Mouse (Mus musculus) limb, embryonic 12.5 days (tissue): ENCODE measurements around the gene Grm1. TPM values are rescaled to one million over a fixed set of nuclear protein-coding genes. Genes with fewer than 3 reads are reported as not detected.

ENCODE experiments used
- ATAC-seq: fragments of 200-750 bp; cut with Nextera tagmentation; 2 replicates; pipeline ENCODE4 v1.8.0; 2017; ENCODE audit warnings: low read depth, moderate TSS enrichment; ENCODE audit not compliant: insufficient number of reproducible peaks, insufficient read depth, low FRiP score, low TSS enrichment
- H3K27ac ChIP-seq: fragments of 300-500 bp; sonication (generic); 2 replicates; pipeline ENCODE4 v1.5.1; 2016; ENCODE audit warnings: mild to moderate bottlenecking, moderate library complexity
- H3K27me3 ChIP-seq: fragments of 300-500 bp; sonication (generic); 2 replicates; pipeline ENCODE4 v1.6.1; 2016; ENCODE audit warnings: mild to moderate bottlenecking, moderate library complexity
- H3K36me3 ChIP-seq: fragments of 300-500 bp; sonication (generic); 2 replicates; pipeline ENCODE4 v1.6.1; 2016; ENCODE audit warnings: mild to moderate bottlenecking, moderate library complexity
- H3K4me1 ChIP-seq: fragments of 300-500 bp; sonication (generic); replicated peaks from 2 replicates; pipeline ENCODE4 v1.6.1; 2016
- H3K4me2 ChIP-seq: fragments of 300-500 bp; sonication (generic); 2 replicates; pipeline ENCODE4 v1.6.1; 2016; ENCODE audit warnings: mild to moderate bottlenecking, moderate library complexity
- H3K4me3 ChIP-seq: fragments of 300-500 bp; sonication (generic); replicated peaks from 2 replicates; pipeline ENCODE4 v1.5.1; 2016; ENCODE audit warnings: mild to moderate bottlenecking
- H3K9ac ChIP-seq: fragments of 300-500 bp; sonication (generic); replicated peaks from 2 replicates; pipeline ENCODE4 v1.6.1; 2016; ENCODE audit warnings: mild to moderate bottlenecking, moderate library complexity
- H3K9me3 ChIP-seq: fragments of 300-500 bp; sonication (generic); 2 replicates; pipeline ENCODE4 v1.6.1; 2016; ENCODE audit warnings: mild to moderate bottlenecking, moderate library complexity
- WGBS: fragments of 180-500 bp; shearing (Covaris S2); methylation state at CpG from one replicate; pipeline ENCODE4 v1.1.7; 2016; 5-methylcytosine and 5-hydroxymethylcytosine counted together
- polyA plus RNA-seq: library from polyadenylated mRNA; unstranded; fragments of >200 nt; fragmentation: Nextera tagmentation; extraction: Ambion mirVana; gene quantifications from 2 replicates; pipeline ENCODE4 v1.2.1, GENCODE M21; 2016

Grm1 gene
- polyA plus RNA-seq, 1 experiment from 2014 or later, result 0.03 TPM

DNA sequence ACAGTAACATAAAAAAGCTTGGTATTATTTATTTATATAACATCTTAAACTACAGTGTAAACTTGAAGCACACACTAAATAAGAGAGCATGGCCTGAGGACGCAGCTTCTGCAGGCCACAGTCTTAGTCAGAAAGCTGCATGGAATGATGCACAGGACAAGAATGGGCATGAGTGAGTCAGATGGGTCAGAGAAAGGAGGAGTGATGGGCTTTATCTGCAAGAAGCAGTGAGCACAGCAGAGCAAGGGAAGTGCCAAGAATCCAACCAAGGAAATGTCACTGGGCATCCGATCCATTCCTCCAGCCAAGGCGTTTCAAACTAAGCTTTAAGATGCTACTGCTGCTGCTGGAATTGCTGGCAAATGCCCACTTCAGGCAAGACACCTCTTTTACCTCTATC lies 131.6 kb downstream of the Grm1 start:
- H3K36me3 ChIP-seq, result no peaks in the 10 kb centered on the region
- no peaks in the 10 kb centered on the region for H3K9me3 ChIP-seq
- no peaks in the 10 kb centered on the region for H3K4me1 ChIP-seq
- no peaks in the 10 kb centered on the region for H3K27me3 ChIP-seq
- H3K4me2 ChIP-seq, result no peak overlapping the region
- 84% methylated on average over 3 of the region's 3 CpGs for WGBS
- no peak overlapping the region for H3K4me3 ChIP-seq
- H3K27ac ChIP-seq, result no peak overlapping the region
- no peak for ATAC-seq
- no peak overlapping the region for H3K9ac ChIP-seq

DNA sequence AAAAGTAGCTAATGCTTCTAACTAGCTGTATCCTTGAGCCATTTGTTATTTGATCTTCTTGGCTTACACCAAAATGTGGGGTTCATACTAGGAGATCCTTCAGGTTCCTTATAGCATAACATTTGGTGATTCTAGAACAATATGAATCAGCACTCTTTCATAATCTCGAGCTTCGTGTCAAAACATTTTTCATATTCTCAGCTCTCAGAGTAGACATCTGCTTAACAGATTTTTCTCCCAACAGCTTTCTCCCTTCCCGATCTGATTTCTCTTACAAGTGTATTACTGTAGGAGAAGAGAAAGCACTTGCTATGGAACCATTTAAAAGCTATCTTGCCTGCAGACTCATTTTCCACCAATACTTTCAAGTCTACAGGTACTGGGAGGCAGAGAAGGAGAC lies 133.0 kb downstream of the Grm1 start:
- H3K27me3 ChIP-seq, result no peaks in the 10 kb centered on the region
- no peaks in the 10 kb centered on the region for H3K36me3 ChIP-seq
- H3K9ac ChIP-seq, result no peak overlapping the region
- WGBS, result 84% methylated on average over 3 of the region's 3 CpGs
- ATAC-seq, result no peak
- no peak overlapping the region for H3K27ac ChIP-seq
- H3K4me3 ChIP-seq, result no peak overlapping the region
- no peaks in the 10 kb centered on the region for H3K9me3 ChIP-seq
- H3K4me1 ChIP-seq, result no peaks in the 10 kb centered on the region
- H3K4me2 ChIP-seq, result no peak overlapping the region

DNA sequence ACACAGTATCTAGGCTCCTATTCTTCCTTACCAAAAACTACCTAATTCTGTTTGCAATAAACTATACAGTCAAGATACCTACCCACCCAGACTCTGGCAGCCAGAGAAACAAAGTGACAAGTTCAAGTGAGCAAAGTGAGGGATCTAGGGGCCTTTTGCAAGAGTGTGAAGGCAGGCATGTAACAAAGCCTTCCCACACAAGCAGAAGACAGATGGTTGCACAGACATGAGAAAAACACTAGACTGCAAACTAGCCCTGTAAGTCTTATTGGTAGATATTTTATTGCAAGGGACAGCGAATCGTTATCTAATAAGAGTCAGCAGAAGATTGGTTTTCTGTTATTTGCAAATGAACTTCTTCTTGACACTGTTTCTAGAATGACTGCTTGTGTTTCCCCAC lies 134.6 kb downstream of the Grm1 start:
- H3K27me3 ChIP-seq, result no peaks in the 10 kb centered on the region
- no peak overlapping the region for H3K27ac ChIP-seq
- no peaks in the 10 kb centered on the region for H3K4me1 ChIP-seq
- H3K9me3 ChIP-seq, result no peaks in the 10 kb centered on the region
- WGBS, result 92% methylated on average over 2 of the region's 2 CpGs
- H3K36me3 ChIP-seq, result no peaks in the 10 kb centered on the region
- H3K4me3 ChIP-seq, result no peak overlapping the region
- ATAC-seq, result no peak
- no peak overlapping the region for H3K4me2 ChIP-seq
- no peak overlapping the region for H3K9ac ChIP-seq

DNA sequence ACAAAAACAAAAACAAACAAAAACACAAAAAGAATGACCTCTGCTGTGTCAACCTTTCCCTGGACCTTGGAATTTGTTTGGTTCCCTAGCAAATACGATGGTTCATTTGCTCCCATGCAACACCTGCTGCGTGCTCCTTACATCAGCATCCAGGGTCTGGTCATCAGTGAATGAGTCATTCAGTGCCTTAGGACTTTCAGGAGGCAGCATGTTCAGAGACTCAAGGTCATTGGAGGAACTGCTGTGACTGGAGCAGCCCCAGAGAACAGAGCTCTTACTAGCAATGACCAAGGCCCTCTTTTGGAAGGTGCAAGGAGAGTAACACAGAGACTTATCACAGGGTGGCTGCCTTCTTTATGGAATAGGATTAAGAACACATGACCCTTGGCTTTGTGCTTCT lies 138.2 kb downstream of the Grm1 start:
- no peak overlapping the region for H3K4me3 ChIP-seq
- H3K27ac ChIP-seq, result no peak overlapping the region
- WGBS, result 90% methylated on average over 2 of the region's 2 CpGs
- no peaks in the 10 kb centered on the region for H3K9me3 ChIP-seq
- H3K4me1 ChIP-seq, result no peaks in the 10 kb centered on the region
- no peak overlapping the region for H3K9ac ChIP-seq
- no peaks in the 10 kb centered on the region for H3K27me3 ChIP-seq
- no peak overlapping the region for H3K4me2 ChIP-seq
- no peak for ATAC-seq
- H3K36me3 ChIP-seq, result no peaks in the 10 kb centered on the region

DNA sequence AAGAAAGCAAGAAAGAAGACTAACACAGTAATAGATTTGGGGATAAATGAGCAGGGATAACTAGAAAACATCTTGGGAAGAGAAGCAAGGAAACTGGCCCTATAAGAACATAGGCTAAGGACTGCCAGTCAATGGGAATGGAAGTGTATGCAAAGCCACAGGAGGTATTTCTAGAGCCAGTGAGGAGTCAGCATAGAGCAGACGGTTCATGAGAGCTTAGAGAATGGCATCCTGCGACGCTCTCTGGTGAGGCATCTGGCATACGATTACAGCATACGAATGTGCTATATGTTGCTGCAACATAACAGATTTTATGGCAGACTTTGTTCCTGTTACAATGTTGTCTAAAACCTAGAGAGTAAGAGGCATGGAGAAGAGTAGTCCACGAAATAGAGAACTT lies 139.9 kb downstream of the Grm1 start:
- WGBS, result 75% methylated on average over 6 of the region's 6 CpGs

DNA sequence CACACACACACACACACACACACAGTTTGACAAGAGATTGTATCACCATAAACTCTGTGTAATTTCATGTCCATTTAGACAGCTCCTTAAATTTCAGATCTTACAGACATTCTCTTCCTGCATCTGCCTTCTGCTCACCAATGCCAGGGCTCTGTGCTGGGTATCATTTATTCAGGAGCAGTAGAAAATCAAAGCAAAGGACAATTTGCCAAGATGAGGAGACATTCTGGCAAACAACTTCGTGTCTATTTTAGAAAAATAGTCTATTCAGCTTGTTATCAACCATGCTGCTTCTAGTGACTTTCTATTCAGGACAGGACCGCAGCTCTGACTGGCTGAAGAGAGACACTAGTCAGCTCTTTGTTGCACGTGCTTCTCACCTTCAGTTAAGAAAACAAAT lies 146.3 kb downstream of the Grm1 start:
- 68% methylated on average over 3 of the region's 3 CpGs for WGBS
- Histone ChIP-seq H3K27ac (no peak overlapping the region), H3K9me3 (no peaks in the 10 kb centered on the region), H3K27me3 (no peaks in the 10 kb centered on the region), H3K4me2 (no peak overlapping the region), H3K9ac (no peak overlapping the region), H3K4me3 (no peak overlapping the region), H3K4me1 (no peaks in the 10 kb centered on the region), H3K36me3 (no peaks in the 10 kb centered on the region)
- no peak for ATAC-seq

More for the DNA sequence above, 139.9 kb downstream of the Grm1 start:
- H3K9me3 ChIP-seq, result no peaks in the 10 kb centered on the region
- no peak overlapping the region for H3K4me2 ChIP-seq
- no peak overlapping the region for H3K27ac ChIP-seq
- no peaks in the 10 kb centered on the region for H3K27me3 ChIP-seq
- H3K4me3 ChIP-seq, result no peak overlapping the region
- no peak overlapping the region for H3K9ac ChIP-seq
- no peaks in the 10 kb centered on the region for H3K4me1 ChIP-seq
- H3K36me3 ChIP-seq, result no peaks in the 10 kb centered on the region
- ATAC-seq, result no peak

DNA sequence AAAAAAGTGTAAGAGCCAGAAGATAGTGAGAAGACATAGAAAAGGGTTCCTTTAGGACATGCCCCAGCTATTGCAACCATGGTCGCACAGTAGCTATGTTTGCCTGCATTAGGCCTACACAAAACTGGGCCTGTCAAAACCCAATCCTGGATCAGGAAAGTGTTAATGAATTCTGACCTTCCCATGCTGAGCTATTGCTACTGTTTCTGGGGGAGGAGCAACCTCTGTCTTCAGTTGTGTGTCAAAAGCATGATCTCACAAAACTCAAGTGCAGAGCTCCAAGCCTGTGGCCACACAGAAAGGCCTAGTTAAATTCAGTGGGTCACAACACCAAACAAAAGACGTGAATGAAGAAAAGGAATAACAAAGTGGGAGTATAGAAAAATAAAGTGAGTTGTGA lies 152.5 kb downstream of the Grm1 start:
- Histone ChIP-seq H3K9ac (no peak overlapping the region), H3K9me3 (no peaks in the 10 kb centered on the region), H3K4me2 (no peak overlapping the region), H3K4me3 (no peak overlapping the region), H3K27me3 (no peaks in the 10 kb centered on the region), H3K36me3 (no peaks in the 10 kb centered on the region), H3K4me1 (no peaks in the 10 kb centered on the region), H3K27ac (no peak overlapping the region)
- no peak for ATAC-seq
- WGBS, result 84% methylated on average over 2 of the region's 2 CpGs

DNA sequence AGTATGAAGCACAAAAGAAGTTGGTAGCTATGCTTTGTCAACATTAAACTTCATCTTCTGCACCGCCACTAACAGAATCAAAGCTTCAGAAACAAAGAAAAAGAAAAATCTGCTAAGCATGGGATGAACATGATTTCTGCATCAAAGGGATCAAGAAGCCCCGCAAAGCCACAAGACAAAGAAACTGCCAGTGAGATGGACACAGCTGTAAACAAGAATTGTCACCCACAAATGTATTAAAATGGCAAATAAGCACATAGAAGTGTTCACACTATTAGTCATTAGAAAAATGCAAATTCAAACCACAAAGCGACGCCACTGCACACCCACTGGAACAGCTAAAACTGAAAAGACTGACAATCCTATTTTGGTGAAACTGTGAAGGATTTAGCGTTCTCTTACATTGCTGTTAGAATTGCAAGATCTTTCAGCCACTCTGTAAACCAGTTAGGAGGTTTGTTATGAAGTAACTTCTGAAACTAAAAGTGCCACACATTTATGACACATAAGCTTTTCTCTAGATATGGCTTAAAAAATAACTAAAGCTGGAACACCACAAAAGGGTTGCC lies 153.3 kb downstream of the Grm1 start:
- H3K27ac ChIP-seq, result no peak overlapping the region
- no peak overlapping the region for H3K9ac ChIP-seq
- no peaks in the 10 kb centered on the region for H3K4me1 ChIP-seq
- H3K9me3 ChIP-seq, result no peaks in the 10 kb centered on the region
- H3K36me3 ChIP-seq, result no peaks in the 10 kb centered on the region
- no peak overlapping the region for H3K4me3 ChIP-seq
- no peak overlapping the region for H3K4me2 ChIP-seq
- no peaks in the 10 kb centered on the region for H3K27me3 ChIP-seq
- ATAC-seq, result no peak
- 88% methylated on average over 5 of the region's 5 CpGs for WGBS

DNA sequence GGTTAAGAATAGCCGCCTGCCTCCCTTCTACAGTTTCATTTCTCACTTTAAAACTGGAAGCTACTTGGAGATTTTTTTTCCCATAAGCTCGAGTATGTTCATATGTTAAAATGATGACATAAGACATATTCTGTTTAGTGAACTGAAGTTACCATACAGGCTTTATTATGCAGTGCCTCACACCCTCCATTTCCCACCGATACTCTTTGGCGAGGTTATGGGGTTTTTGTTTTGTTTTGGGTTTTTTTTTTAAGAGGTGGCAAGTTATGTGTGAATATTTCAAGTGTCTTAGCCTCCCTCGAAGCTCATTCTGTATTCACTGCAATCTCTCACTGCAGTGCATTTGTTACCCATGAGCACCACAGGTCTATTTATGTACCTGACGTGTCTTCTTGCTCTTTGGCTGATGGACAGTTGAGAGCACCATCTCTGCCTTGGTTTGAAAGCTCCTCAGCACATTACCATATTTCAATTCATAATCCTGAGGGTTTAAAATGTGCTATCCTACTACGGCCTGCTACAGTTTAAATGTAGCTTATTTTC lies 164.2 kb downstream of the Grm1 start:
- no peaks in the 10 kb centered on the region for H3K9me3 ChIP-seq
- no peaks in the 10 kb centered on the region for H3K36me3 ChIP-seq
- whole genome bisulfite sequencing, result 82% methylated on average over 7 of the region's 7 CpGs
- H3K27ac ChIP-seq, result no peak overlapping the region
- no peak for ATAC-seq
- H3K9ac ChIP-seq, result no peak overlapping the region
- no peak overlapping the region for H3K4me2 ChIP-seq
- H3K4me3 ChIP-seq, result no peak overlapping the region
- H3K4me1 ChIP-seq, result no peaks in the 10 kb centered on the region
- H3K27me3 ChIP-seq, result no peaks in the 10 kb centered on the region

DNA sequence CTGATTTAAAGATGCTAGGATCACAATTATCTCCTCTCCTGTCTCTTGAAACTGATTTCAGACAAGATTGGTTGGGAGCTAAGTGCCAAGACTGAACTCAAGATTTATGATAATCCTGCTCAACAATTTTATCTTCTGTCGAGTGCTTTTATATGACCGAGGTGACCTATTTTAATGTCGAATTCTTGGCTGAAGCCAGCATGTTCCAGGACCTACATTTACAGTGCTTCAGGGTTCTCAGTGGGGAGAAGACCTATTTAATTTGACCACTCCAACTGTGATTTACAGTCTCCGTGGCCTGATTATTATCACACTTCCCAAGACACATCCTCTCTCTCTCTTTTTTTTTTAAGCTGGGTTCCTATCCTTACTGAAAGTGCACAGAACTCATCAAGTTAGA lies 168.5 kb downstream of the Grm1 start:
- no peak for ATAC-seq
- Histone ChIP-seq H3K36me3 (no peaks in the 10 kb centered on the region), H3K9me3 (no peaks in the 10 kb centered on the region), H3K27ac (no peak overlapping the region), H3K4me1 (no peaks in the 10 kb centered on the region), H3K4me3 (no peak overlapping the region), H3K9ac (no peak overlapping the region), H3K27me3 (no peaks in the 10 kb centered on the region), H3K4me2 (no peak overlapping the region)
- 79% methylated on average over 4 of the region's 4 CpGs for WGBS

DNA sequence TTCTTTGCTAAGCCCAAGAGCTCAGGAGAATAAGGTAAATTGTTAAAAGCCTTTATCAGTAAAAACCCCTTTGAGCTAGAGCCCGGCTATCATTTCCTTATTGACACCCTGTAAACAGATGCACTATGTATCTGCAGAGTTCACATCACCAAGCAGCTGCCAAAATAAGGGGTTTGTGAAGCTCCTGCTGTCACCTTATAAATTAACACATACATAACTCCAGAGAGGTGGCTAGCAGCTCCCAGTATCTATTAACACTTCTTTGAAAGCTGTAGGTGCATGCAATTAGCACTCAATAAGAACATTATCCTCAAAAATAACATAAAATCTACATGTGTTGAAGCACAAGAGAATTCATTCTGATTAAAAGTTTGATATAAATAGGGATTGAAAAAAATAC lies 191.9 kb downstream of the Grm1 start:
- H3K9me3 ChIP-seq, result no peaks in the 10 kb centered on the region
- H3K27ac ChIP-seq, result no peak overlapping the region
- no peak overlapping the region for H3K9ac ChIP-seq
- 33% methylated on average over 1 of the region's 1 CpGs for WGBS
- no peak for ATAC-seq
- H3K4me1 ChIP-seq, result 0 out of 2 replicates have a peak, but pooled peaks cover 3% of the 10 kb centered on the region
- no peaks in the 10 kb centered on the region for H3K27me3 ChIP-seq
- H3K4me3 ChIP-seq, result no peak overlapping the region
- no peaks in the 10 kb centered on the region for H3K36me3 ChIP-seq
- no peak overlapping the region for H3K4me2 ChIP-seq

DNA sequence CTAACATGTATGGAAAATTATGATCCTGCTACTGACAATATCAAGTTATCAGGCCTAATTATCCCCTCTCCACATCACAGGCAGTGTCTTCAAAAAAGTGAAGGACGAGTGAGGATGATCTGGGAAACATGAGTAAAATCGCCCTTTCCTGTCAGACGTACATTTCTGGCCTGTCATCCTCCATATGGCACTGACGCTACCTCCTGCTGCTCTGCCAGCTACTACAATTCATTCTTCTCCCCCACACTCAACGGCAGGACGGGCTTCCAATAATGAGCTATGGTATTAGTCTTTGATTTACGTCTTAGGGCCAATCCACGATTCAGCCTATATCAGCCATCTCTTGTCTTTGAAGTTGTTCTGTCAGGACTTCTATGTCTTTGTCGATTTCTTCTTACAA lies 193.6 kb downstream of the Grm1 start:
- no peak overlapping the region for H3K27ac ChIP-seq
- no peak overlapping the region for H3K9ac ChIP-seq
- no peaks in the 10 kb centered on the region for H3K4me1 ChIP-seq
- no peak overlapping the region for H3K4me2 ChIP-seq
- no peak for ATAC-seq
- H3K36me3 ChIP-seq, result no peaks in the 10 kb centered on the region
- no peak overlapping the region for H3K4me3 ChIP-seq
- no peaks in the 10 kb centered on the region for H3K9me3 ChIP-seq
- H3K27me3 ChIP-seq, result no peaks in the 10 kb centered on the region
- WGBS, result 58% methylated on average over 9 of the region's 9 CpGs
